Mouse (Mus musculus) erythroblast, embryonic 14.5 days (primary cell): Measurements from ENCODE around the gene Cyp3a13.

Experiments
- GATA1 ChIP-seq: IDR thresholded peaks from 2 replicates; pipeline ENCODE4 v1.6.1; 2012; ENCODE audit warnings: low read length, inconsistent platforms, mixed read lengths
- TAL1 ChIP-seq: IDR thresholded peaks from 3 replicates; pipeline ENCODE4 v1.6.1; 2012; ENCODE audit warnings: low read length, inconsistent platforms, mixed read lengths

DNA sequence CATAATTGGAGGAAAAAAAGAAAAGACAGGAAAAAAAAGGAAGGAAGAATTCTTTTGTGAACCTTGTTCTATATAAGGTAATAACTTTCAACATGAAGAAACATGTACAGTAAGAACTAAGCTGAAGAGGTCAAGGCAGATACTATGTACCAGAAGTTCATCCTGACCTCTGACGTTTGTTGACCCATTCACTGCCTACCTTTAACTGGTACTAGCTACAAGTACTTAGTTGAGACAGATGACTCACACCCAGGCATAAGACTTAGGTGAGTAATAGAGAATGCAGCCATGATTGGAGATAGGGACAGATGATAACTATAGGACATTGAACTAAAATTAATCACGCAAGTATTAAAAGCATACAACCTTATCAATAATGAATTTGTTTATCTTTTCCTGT, 15.1 kb upstream of the Cyp3a13 start:
- TF ChIP-seq TAL1: no peak
- TF ChIP-seq GATA1: no peak
